Mouse (Mus musculus) urinary bladder, postnatal 4 days (tissue): Measurements from ENCODE around the gene Git2.

ENCODE experiments used
- DNase-seq, 2 experiments: peaks; one replicate each; pipeline ENCODE4 v3.0.0; 2021 to 2022; ENCODE audit warnings: low spot score in 2 of 2

Git2 gene

GRCm38 (mm10) chr5:114686726-114687210, 88.5 kb downstream of the Git2 start:
- DNase-seq, result no peak

GRCm38 (mm10) chr5:114685986-114686385, 89.3 kb downstream of the Git2 start:
- DNase-seq, result no peak

GRCm38 (mm10) chr5:114681717-114682116, 93.6 kb downstream of the Git2 start:
- no peak for DNase-seq

GRCm38 (mm10) chr5:114680676-114681285, 94.5 kb downstream of the Git2 start:
- DNase-seq, result no peak

GRCm38 (mm10) chr5:114679841-114680591, 95.3 kb downstream of the Git2 start:
- no peak for DNase-seq
